Mouse (Mus musculus) central nervous system, embryonic 14 days (tissue): Measurements from ENCODE around the gene Bpifb3. TPM values are rescaled to one million over a fixed set of nuclear protein-coding genes. Genes with fewer than 3 reads are reported as not detected.

Experiments used
- polyA plus RNA-seq: library from polyadenylated mRNA; depleted of rRNA; stranded (reverse); fragments of >200 nt; gene quantifications from 2 replicates; pipeline ENCODE4 v1.2.3, GENCODE M21; 2012; rRNA removed

Gene Bpifb3
- polyA plus RNA-seq = not detected in 2 replicates

GRCm38 (mm10) chr2:153917930-153918329 is at the start of gene Bpifb3:
Gene Bpifb3 (plus strand): TSS chr2:153918230.

DNA sequence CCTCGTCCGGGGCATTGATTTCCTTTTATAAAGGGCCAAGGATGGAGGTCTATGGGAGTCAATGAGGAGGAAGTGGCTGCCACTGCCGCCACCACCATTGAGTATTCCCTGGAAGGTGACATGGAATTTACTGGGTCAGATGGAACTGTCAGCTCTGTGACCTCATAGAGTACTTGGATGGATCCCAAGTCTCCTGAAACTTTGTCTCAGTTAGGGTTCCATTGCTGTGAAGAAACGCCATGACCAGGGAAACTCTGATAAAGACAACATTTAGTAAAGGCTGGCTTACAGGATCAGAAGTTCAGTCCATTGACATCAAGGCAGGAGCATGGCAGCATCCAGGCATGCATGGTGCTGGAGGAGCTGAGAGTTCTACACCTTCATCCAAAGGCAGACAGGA is 47.0 kb upstream of the Bpifb3 start, which contains the start of gene Sun5:
TSS of gene Sun5 (minus strand) at position 101 of the 400 bp plus-strand sequence.

DNA sequence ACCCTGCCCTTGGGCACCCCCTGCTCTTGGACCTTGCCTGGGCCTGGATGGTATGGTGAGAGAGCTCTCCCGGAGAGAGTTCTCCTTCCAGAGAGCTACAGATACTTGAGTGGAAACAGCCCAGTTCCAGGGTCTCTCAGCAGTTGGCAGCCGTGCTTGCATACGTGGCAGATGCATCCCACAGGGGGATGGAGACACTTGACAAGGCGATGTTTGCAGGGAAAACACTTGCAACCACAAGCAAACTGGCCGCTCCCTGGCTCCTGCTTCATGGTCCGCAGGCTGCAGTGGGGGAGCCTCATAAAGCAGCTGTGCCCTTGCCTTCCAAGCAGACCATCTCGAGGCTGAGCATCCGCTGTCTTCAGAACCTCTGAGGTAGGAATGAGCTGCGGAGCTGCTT is 43.3 kb upstream of the Bpifb3 start, which contains the start of gene Bpifb2:
TSS of gene Bpifb2 (plus strand) at position 301 of the 400 bp plus-strand sequence.

GRCm38 (mm10) chr2:153900088-153900487 is 17.9 kb upstream of the Bpifb3 start, which contains the start of gene Bpifb6:
Gene Bpifb6 (plus strand): TSS chr2:153900388.

GRCm38 (mm10) chr2:153937843-153938242 is 19.8 kb downstream of the Bpifb3 start, which contains the start of gene Bpifb4:
Gene Bpifb4 (plus strand): TSS chr2:153938212.

DNA sequence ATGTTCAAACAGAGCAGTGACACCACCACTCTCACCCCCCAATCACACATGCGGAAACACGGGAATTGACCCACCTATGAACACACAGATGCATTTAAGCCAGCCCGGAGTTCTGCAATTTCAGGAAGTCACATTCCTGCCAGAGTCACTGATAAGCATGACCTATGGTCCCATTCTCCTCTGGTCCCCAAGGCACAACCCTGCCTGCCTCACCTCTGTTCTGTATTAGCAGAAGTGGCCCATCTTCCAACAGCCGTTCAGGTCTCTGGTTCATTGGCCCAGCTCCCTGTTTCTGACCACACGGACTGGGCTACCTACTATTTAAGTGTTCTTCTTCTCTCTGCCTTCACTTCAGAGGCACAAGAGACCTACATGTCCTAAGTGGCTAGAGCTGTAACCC is 56.6 kb downstream of the Bpifb3 start, which contains the start of gene Bpifa6:
TSS of gene Bpifa6 (plus strand) at position 364 of the 400 bp plus-strand sequence.

Other genes with a start within 250 kb of the Bpifb3 start
- 0.07 TPM in 1 of 2 replicates, not detected in the other for gene Dnmt3c, start 221.6 kb upstream of the Bpifb3 start, polyA plus RNA-seq
- 75.6 and 95.7 TPM in 2 replicates for gene Mapre1, start 177.0 kb upstream of the Bpifb3 start, polyA plus RNA-seq
- 0.09 and 0.14 TPM in 2 replicates for gene Efcab8, start 138.3 kb upstream of the Bpifb3 start, polyA plus RNA-seq
- not detected in 2 replicates for gene Sun5, start 47.1 kb upstream of the Bpifb3 start, polyA plus RNA-seq
- gene Bpifb2, start 43.2 kb upstream of the Bpifb3 start, polyA plus RNA-seq = 0.06 TPM in 1 of 2 replicates, not detected in the other
- gene Bpifb6, start 17.8 kb upstream of the Bpifb3 start, polyA plus RNA-seq = not detected in 2 replicates
- gene Bpifb4, start 20.0 kb downstream of the Bpifb3 start, polyA plus RNA-seq = not detected in 2 replicates
- gene Bpifa6, start 56.7 kb downstream of the Bpifb3 start, polyA plus RNA-seq = not detected in 2 replicates
- gene Bpifa2, start 90.0 kb downstream of the Bpifb3 start, polyA plus RNA-seq = not detected in 2 replicates
- not detected in 2 replicates for gene Bpifa3, start 212.1 kb downstream of the Bpifb3 start, polyA plus RNA-seq
- gene Bpifa1, start 224.7 kb downstream of the Bpifb3 start, polyA plus RNA-seq = 0.36 TPM in 1 of 2 replicates, not detected in the other
- gene Bpifa5, start 244.4 kb downstream of the Bpifb3 start, polyA plus RNA-seq = not detected in 2 replicates